Mouse (Mus musculus) testis, adult 2 months (tissue): ENCODE measurements at regions not wholly inside any gene's neighbourhood (a gene's known extent, or its start where the extent isn't known, plus 50 kb on each side); places are given as distances from the start of the nearest gene placed in this dataset.

Experiments used
- CTCF ChIP-seq: fragments of 200-500 bp; IDR thresholded peaks from 2 replicates; pipeline ENCODE4 v1.5.1; 2012; ENCODE audit warnings: low read depth, mild to moderate bottlenecking, inconsistent platforms, low read length, moderate library complexity; ENCODE audit not compliant: control insufficient read depth, insufficient read depth, insufficient replicate concordance
- POLR2A ChIP-seq: fragments of 200-500 bp; IDR thresholded peaks from 2 replicates; pipeline ENCODE4 v1.6.1; 2012; ENCODE audit warnings: low read depth, mild to moderate bottlenecking, inconsistent platforms, low read length, moderate library complexity; ENCODE audit not compliant: control insufficient read depth

DNA sequence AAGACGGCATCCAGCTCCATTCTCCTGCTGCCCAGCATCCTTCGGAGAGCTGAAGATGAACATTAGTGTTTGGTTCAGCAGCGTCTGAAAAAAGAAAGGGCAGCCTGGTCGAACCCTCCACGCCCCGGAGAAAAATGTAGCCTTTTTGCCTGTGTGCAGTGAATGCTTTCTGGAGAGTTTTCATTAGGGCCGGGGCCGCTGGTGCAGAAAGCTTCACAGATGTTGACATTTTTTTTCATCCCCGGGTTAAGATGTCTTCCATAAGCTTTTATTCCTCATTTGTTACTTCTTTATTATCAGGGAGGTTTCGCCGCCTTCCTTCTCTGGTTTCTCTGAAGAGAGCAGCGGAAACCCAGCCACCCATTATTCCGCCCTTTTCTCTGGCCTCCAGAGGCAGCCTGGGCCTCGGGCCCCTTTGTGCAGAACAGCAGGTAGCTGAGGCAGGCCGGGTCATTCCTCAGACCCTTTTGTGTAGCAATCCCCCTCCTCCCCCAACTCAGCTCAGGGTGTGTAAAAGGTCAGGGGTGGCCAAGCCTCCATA, 61.4 kb downstream of the Cpn2 start:
- TF ChIP-seq CTCF, result no peak
- TF ChIP-seq POLR2A, result no peak
